Mouse (Mus musculus) heart, postnatal 25 days (tissue): ENCODE results near the gene Ldlrad3. TPM values are rescaled to one million over a fixed set of nuclear protein-coding genes. Genes with fewer than 3 reads are reported as not detected.

Experiments used
- DNase-seq: peaks from one replicate; pipeline ENCODE4 v3.0.0; 2022; ENCODE audit warnings: low spot score
- intact Hi-C: fragments of 180-260 bp; cut with DNase I; formaldehyde crosslinking; loops from one replicate; pipeline ENCODE4 v1.15.1; 2025
- total RNA-seq, 2 experiments: library from RNA; stranded (reverse); gene quantifications; 2 replicates each; pipeline ENCODE4 v1.2.3; 2021

Gene Ldlrad3
- total RNA-seq, 2 experiments from 2014 or later = 3.8 to 4.5 TPM

DNA sequence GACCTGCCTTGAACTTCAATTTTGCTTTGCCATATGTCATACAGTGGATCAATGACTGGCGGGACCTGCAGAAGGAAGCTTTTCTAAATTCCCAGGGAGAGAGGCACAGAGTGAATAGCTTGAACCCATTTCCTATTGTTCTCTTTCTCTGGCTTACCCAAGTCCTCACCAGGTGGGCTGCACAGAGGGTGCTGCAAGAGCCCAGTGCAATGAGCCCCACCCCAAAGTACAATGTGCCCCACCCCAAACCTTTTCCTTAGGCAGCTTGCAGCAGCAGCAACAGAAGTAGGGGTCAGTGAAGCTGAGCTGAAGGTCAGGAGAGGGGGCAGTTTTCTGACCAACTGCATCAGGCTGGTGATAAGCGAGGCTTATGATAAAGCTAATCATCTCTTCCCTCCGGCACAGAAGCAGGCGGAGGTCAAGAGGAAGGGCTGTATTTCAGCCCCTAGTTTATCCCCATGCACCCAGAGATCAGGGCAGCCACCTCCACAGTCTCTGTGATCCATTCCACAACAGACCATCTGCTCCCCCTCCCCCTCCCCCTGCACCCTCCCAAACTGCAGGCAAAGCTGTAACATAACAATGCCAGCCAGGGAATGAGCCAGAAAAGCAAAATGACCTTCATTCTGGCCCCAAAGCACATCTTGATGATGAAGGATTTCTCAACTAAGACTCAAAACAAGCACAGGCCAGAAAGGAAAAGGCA is 64.6 kb downstream of the Ldlrad3 start:
- no peak for DNase-seq

DNA sequence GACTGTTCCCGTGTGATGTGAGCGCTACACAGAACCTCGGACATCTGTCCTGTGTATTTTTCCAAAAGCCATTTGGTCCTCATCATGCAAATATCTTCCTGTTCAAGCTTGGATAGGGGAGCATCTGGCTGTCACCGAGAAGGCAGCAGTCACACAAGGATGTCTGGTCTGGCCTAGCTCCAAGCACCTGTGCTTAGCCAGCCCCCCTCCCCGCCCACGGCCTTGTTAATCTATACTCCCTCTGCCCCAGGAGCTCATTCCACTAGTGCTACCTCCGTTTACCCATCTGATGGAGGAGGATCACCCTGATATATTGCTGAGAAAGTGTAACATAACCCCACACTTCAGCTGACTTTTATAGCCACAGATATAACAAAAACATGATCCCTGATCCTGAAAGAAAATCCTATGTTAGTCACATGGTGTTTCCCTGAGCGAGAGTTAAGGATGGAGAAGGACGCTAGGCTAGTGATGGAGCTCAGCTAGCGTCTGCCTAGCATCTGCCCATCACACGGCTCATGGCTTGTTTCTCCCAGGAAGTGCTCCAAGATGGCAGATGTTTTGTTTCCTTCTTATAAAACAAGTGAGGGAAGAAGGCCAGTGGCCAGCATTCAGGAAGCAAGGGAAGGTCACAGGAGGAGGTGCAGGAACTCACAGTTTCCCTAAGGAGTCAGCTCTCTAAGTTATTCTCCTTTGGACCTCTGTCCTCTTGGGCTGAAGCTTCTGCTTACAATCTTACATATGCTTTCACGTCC is 66.3 kb downstream of the Ldlrad3 start:
- intact Hi-C loops = no loop called here
- DNase-seq = no peak

More for the DNA sequence above, 64.6 kb downstream of the Ldlrad3 start:
- intact Hi-C loops = no loop called here

DNA sequence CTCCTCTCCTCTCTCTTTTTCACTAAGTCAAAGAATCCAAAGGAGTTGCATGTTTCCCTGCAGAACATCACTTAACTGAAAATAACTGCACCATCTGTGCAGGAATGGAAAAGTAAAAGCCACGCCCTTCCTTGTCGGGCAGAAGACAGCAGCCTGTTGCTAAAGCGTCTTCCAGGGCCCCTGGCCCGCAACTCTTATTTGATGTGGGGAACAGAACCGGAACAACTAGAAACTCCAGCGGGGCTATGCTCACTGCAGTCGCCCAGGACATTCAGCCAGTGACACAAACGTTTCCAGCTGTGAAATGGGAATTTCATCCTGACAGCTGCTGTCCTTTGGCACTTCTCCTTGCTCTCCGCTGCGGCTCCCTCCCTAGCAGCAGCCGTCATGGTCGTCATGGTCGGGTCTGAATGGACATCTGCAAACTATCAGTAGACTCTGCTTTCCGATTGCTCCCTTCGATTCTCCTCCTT is 67.2 kb downstream of the Ldlrad3 start:
- peak; percentile 20 for DNase-seq
- intact Hi-C loops = no loop called here

DNA sequence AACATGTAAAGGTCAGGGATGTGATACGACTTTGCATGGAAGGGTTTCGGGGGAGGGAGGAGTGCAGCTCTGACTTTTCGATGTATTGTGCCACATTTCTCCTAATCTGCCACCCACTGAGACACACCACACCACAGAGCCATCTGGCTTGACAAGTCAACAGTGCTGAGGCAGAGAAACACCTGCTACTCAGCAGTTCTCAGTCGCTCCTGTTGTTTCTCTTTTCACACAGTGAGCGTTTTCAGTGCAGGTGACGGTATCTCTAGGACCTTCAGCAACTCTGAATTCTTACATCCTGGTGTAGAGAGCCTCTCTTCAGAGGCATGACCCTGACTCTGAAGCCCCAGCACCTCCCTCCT is 68.8 kb downstream of the Ldlrad3 start:
- no peak for DNase-seq
- intact Hi-C loops = no loop called here

DNA sequence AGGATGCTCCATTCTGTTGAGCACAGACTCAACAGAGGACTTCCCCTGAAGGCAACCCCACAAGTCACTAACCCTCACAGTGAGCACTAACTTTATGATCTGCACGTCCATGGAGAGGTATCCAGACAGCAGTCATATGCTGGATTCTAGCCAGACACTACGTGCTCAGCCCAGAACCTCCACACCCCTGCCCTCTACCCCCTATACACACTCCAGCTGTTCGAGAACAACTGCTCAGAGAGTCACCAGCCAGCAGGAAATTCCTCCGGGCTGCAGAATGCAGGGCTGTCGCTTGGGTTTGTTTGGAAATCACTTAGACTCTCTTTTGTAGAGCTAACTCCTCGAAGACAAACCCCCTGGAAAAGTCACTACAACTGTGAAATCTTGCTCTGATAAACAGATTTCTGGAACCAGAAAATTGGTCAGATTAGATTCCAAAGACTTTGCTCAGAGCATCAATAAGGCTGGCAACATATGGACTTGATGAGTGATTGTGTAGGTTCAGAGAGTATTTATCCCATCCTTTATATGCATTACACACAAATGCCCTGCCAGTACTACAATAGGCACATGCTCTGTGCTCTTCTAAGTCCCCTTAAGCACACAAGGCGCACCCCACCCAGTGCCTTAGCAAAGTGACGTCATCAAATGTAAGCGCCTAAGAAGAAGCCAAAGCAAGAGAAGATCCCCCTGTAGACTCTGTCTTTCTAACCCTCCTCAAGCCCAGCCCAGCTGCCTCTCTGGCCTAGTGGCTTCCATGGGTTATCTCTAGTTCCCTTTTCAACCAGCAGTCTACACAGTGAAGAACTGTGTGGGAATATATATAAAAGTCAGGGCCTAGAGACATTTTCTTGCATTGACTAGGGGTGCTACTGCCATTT is 69.4 kb downstream of the Ldlrad3 start:
- intact Hi-C loops = no loop called here

DNA sequence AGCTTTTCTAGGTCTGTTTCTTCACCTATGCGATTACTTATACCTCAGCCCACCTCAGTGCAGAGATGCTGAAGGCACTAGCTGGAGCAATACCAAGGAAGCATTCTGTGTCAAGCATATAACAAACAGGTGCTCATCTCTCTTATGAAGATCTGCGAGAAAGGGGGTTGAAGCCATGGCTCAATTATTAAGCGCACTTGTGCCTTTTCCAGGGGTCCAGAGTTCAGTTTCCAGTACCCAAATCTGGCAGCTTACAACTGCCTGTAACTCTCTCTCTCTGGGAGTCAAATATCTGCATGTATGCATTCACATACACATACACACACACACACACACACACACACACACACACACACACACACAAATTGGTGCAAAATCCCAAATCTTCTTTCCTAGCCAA is 72.4 kb downstream of the Ldlrad3 start:
- intact Hi-C loops = no loop called here

More for the DNA sequence above, 69.4 kb downstream of the Ldlrad3 start:
- DNase-seq = no peak

DNA sequence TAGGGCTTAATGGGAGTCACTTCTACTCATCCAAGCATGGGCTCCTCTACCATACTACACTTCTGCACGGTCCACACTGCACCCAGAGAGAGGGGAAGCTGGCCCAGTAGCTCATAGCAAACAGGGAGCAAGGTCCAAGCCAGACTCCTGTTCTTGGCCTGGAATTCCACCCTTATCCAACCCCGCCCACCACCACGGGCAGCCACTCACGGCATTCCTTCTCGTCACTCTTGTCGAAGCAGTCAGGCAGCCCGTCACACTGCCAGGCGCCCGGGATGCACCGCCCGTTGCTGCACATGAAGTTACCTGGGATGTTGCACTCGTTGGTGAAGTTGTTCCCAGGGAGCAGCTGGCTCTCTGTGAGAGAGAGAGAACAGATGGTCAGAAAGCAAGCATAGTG is 72.9 kb downstream of the Ldlrad3 start:
- DNase-seq = no peak
- intact Hi-C loops = no loop called here

More for the DNA sequence above, 72.4 kb downstream of the Ldlrad3 start:
- DNase-seq = no peak

DNA sequence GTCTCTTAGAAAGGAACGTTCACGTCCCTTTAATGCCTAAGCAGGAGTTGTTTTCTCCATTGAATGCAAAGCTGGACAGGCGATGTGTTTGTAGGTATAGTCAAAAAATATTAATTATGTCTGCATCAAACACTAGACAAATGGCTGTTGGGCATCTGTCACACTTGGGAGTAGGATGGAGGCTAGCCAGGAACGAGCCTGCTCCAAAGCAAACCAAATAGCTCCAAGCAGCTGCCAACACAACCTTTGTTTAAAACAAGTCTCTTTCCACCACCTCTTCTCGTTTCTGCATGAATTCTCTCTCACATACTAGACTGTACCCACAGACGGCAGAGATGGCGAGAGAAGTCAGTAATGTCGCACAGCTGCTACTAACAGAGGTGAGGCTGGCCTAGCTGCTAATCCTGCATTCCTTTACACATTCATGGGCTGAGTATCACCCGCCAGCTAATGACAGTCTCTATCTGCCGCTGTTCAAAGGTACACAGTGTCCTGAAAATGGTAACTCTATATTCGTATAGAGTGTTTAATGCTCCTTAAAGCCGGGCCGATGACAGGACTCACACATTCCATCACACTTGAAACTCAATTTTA is 74.2 kb downstream of the Ldlrad3 start:
- intact Hi-C loops = no loop called here
- DNase-seq = no peak

DNA sequence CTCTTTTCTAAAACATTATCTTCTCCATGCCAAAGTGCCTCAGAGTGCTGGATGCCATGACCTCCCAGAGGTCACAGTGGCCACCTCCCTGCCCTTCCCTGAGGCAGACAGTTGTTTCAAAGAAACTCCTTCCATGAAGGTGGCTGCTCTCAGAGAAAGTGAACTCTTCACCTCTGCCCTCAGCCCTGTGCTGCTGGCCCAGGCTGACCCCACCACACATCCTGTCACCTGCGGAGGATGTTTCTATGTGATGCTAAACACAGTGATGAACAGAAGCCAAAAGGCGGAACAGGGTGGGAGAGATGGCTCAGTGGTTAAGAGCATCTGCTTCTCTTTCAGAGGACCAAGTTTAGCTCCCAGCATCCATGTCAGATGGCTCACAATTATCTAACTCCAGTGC is 75.9 kb downstream of the Ldlrad3 start:
- no peak for DNase-seq
- intact Hi-C loops = no loop called here

DNA sequence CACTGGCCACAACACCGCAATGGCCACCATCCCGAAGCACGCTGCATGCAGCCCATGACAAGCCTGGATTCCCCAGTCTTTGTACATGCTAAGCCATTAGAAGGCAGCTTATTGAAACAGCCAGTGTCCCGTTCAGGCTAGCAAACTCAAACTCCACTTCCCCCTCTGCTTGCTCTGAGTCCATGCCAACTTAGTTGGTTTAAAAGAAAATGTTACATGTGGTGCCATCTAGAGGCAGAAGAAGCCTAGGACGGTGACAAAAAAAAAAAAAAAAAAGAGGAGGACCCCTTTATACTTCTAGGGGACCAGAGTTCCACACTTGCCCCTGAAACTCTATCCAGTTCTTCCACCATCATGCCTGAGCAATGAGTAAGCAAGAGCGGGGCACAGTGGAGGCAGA is 78.9 kb downstream of the Ldlrad3 start:
- DNase-seq = no peak
- intact Hi-C loops = loop anchor here (5.0 kb wide), 2 partner anchors 75 to 80 kb away; partner anchors contain the start of gene Ldlrad3

DNA sequence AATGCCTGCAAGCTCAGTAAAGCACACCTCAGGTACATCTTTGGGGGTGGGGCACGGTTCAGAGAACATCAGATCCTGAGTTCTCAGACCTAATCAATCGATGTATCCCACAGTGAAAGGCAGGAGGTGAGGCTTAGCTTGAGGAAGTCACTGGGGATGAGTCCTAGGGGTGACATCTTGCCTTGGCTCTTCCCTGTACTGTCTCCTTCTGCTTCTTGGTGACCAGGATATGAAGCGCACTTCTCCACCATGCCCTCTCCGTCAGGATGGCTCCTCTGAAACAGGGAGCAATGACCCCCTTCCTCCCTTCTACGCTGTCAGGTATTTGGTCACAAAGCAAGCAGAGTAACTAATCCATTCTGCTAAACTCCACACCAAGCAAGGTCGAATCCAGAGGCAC is 79.5 kb downstream of the Ldlrad3 start:
- intact Hi-C loops = loop anchor here (5.0 kb wide), 2 partner anchors 74 to 81 kb away; partner anchors contain the start of gene Ldlrad3
- DNase-seq = no peak

DNA sequence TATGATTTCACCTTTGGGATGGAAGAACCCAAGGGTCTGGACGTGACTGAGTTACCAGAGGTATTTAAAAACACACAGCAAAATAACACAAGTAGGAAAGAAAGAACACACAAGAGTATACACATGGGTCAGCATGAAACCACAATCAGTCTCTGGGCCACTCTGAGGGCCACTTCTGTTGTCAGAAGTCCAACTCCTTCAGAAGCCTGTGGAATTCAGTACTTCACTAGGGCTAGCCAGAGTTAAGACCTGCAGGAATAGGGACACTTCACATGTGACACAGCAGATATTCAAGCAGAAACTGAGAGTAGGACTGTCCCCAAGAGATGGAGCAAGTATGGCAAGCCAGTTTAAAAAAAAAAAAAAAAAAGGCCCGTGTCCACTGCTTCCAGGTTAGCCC is 80.7 kb downstream of the Ldlrad3 start:
- DNase-seq = no peak
- intact Hi-C loops = loop anchor here (5.0 kb wide), 2 partner anchors 73 to 82 kb away; partner anchors contain the start of gene Ldlrad3

DNA sequence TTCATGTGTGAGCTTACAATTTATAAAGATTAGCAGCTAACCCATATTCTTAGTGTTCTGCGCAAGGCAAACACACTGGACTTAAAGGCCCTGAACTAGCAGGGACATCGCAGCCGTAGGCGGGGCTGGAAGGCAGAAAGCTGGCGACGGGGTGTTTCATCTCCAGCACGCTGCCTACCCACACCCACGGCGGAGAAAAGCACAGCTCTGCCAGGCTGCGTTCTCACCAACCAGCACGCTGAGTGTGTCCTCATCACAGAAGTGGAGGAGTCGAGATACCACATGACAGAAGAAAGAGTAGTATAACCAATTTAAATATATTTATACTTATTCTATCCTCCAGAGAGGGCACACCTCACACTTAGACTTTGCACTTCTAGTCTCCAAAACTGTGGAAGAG is 82.2 kb downstream of the Ldlrad3 start:
- intact Hi-C loops = no loop called here
- no peak for DNase-seq

DNA sequence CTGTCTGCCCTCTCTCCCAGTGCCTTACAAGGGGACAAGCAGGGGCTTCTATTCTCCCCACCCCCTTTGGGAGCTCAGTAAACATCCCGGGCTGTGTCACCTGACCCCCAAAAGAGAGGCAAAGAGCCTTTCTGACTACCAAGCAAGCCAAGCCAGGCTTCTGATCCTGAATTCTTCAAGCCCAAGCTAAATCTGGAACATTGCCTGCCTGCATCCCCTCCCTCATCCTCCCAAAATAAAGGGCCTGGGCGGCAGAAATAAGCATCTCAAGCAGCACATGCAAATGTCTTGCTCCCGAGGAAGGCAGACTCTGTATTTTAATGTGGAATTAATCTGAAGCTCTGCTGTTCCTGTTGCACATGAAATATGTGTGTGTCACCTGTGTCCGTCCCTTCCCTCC is 85.7 kb downstream of the Ldlrad3 start:
- intact Hi-C loops = no loop called here
- DNase-seq = no peak

DNA sequence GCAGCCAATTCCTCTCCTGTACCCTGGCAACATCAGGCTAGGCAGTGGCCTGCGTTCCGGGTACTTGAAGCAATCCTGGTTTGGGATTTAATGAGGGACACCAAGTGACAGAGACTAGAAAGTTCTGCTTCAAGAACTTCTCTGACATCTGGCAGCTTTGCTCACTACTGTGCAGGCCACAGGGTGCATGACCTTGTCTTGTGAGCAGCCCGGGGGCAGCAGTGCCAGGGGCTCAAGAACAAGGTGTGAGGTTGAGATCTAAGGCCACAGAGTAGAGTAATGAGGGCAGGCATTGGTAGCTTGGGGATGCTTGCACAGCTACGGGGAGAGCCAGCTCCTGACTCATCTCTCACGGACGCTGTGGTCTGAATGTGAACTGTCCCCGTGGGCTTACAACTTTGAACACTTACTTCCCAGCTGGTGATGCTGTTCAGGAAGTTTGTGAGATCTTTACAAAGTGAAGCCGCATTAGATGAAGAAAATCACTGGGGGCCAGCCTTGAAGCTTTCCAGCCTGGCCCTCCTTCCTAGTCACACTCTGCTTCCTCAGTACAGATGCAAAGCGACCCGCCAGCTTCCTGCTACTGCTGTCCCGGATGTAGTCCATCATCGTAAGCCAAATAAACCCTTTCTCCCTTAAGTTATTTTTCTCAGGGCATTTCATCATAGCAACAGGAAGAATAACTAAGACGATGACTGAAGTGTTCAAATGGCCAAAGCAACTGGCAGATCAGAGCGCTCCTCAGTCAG is 86.3 kb downstream of the Ldlrad3 start:
- intact Hi-C loops = no loop called here
- DNase-seq = no peak

DNA sequence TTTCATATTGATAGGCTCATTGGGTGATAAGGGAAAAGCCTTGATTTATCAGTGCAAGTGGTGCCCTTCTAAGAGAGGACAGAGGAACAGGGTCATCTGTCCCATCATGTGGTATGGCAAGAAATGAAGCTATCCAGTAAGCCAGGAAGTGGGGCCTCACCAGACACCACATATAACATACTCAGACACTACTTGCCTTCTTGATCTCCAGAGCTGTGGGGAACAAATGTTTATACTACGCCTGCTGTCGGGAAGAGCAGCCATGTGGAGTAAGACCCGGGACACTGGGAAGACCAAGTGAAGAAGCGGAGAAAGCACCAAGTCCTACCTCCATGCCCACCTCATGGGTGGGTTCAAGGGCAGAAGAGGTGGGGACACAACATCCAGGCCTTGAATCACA is 86.9 kb downstream of the Ldlrad3 start:
- no peak for DNase-seq
- intact Hi-C loops = no loop called here

DNA sequence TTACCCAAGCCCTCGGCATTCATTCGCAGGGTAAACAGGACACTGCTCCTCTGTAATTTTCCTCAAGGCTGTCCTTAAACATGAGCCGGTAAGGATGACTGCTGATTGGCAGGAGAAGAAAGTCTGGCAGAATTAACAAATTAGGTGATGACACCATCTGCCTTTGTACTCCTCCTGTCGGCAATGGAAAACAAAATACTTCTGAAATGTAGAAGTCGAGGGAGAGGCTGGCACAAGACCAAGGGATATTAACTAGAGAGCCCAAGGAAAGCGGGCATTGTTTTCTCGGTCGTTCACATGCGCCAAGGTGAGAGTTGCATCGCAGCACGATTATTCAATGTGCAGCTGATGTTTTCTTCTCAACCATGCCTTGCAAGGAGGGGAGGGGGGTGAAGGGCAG is 91.4 kb downstream of the Ldlrad3 start:
- DNase-seq = no peak
- intact Hi-C loops = loop anchor here (5.0 kb wide), 1 partner anchor 187 kb away; no protein-coding TSS in a partner anchor

DNA sequence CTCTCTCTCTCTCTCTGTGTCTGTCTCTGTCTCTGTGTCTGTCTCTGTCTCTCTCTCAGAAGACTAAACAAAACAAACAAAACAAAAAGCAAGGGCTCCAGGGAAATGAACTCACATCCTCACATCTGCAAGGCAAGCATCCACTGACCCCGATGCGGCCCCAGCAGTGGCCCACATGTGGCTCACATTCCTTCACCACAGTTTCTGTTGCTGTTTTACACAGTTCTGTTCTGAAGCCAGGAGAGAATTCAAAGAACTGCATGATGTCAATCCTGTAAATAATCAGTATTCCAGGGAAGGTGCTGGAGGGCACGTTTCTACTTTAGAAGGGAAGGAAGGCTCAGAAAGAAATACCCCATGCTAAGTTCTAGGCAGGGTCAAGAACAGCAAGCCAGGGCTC is 91.9 kb downstream of the Ldlrad3 start:
- DNase-seq = no peak
- intact Hi-C loops = loop anchor here (5.0 kb wide), 1 partner anchor 187 kb away; no protein-coding TSS in a partner anchor

DNA sequence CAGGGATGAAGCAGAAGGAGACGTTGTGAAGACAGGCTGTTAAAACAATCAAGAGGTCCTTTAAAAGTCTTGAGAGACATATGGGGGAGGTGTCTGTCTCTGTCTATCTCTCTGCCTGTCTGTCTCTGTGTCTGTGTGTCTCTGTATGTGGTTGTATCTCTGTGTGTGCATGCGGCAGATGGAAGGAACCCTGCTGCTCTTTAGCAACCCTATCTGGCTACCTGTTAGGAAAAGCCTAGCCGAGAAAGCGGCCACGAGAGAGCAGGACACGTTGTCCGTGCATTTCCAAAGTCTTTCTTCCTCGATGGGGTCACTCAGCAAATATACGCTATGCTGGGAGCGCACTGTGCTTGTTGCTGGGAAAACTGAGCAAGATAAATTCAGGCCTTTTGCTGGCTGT is 93.6 kb downstream of the Ldlrad3 start:
- intact Hi-C loops = loop anchor here (5.0 kb wide), 1 partner anchor 185 kb away; no protein-coding TSS in a partner anchor
- DNase-seq = no peak
